Mouse (Mus musculus) CH12.LX (cell line): Measurements from ENCODE around the gene Tepsin. TPM values are rescaled to one million over a fixed set of nuclear protein-coding genes. Genes with fewer than 3 reads are reported as not detected.

Source experiments
- DNase-seq: peaks from one replicate; pipeline ENCODE4 v3.0.0-alpha.2; 2013; ENCODE audit errors: extremely low read depth
- H3K27ac ChIP-seq: 2 replicates; pipeline ENCODE4 v1.5.1; 2012; ENCODE audit warnings: low read depth, mild to moderate bottlenecking, control low read depth, moderate library complexity; ENCODE audit not compliant: insufficient read depth
- H3K27me3 ChIP-seq: replicated peaks from 2 replicates; pipeline ENCODE3; 2012; ENCODE audit warnings: inconsistent platforms
- H3K36me3 ChIP-seq, 2 experiments: replicated peaks in 1 of 2; 2 replicates each; pipeline versions ENCODE3 to v1.6.1; 2012; ENCODE audit warnings: inconsistent platforms in 1 of 2, low read length in 1 of 2, mild to moderate bottlenecking in 1 of 2, mixed read lengths in 1 of 2, moderate library complexity in 1 of 2; ENCODE audit not compliant: control insufficient read depth in 1 of 2, insufficient read depth in 1 of 2
- H3K4me1 ChIP-seq, 2 experiments: 2 replicates each; pipeline ENCODE4 v1.6.1; 2012; ENCODE audit warnings: inconsistent platforms in 1 of 2, moderate library complexity in 1 of 2; ENCODE audit not compliant: insufficient read depth in 2 of 2, control insufficient read depth in 1 of 2
- H3K4me2 ChIP-seq: 2 replicates; pipeline ENCODE4 v1.6.1; 2012; ENCODE audit warnings: low read depth, mild to moderate bottlenecking, control low read depth; ENCODE audit not compliant: poor library complexity, insufficient read depth, severe bottlenecking
- H3K4me3 ChIP-seq, 3 experiments: fragments of 150-350 bp in 1 of 3; sonication (generic) in 1 of 3; replicated peaks in 1 of 3; 2 replicates each; pipeline versions ENCODE3 to v1.5.1; 2011 to 2012; ENCODE audit warnings: low read depth in 2 of 3, low read length in 2 of 3, mild to moderate bottlenecking in 2 of 3, moderate library complexity in 2 of 3, control low read depth in 1 of 3, improper control_type of control experiment in 1 of 3, inconsistent platforms in 1 of 3, mixed read lengths in 1 of 3; ENCODE audit not compliant: poor library complexity in 1 of 3
- H3K79me2 ChIP-seq: replicated peaks from 2 replicates; pipeline ENCODE4 v1.6.1; 2012; ENCODE audit warnings: mild to moderate bottlenecking, moderate library complexity; ENCODE audit not compliant: control insufficient read depth, poor library complexity, insufficient read depth, severe bottlenecking; ENCODE audit errors: extremely low read depth
- H3K9ac ChIP-seq: 2 replicates; pipeline ENCODE4 v1.6.1; 2012; ENCODE audit warnings: low read depth, mild to moderate bottlenecking, control low read depth, moderate library complexity; ENCODE audit not compliant: insufficient read depth
- H3K9me3 ChIP-seq: replicated peaks from 2 replicates; pipeline ENCODE3; 2012; ENCODE audit warnings: low read length, inconsistent platforms, mixed read lengths
- CHD1 ChIP-seq: IDR thresholded peaks from 2 replicates; pipeline ENCODE4 v1.6.1; 2012; ENCODE audit warnings: low read depth, low read length, improper control_type of control experiment, inconsistent platforms
- CHD2 ChIP-seq: IDR thresholded peaks from 2 replicates; pipeline ENCODE4 v1.6.1; 2011; ENCODE audit warnings: low read length, improper control_type of control experiment
- ELF1 ChIP-seq: IDR thresholded peaks from 2 replicates; pipeline ENCODE4 v1.6.1; 2014; ENCODE audit warnings: low read depth, mild to moderate bottlenecking, inconsistent platforms, low read length, improper control_type of control experiment
- GABPA ChIP-seq: IDR thresholded peaks from 2 replicates; pipeline ENCODE4 v1.6.1; 2012; ENCODE audit warnings: low read depth, low read length, improper control_type of control experiment, inconsistent platforms; ENCODE audit not compliant: insufficient replicate concordance
- HCFC1 ChIP-seq: IDR thresholded peaks from 2 replicates; pipeline ENCODE4 v1.6.1; 2012; ENCODE audit warnings: low read depth, mild to moderate bottlenecking, inconsistent platforms, low read length, improper control_type of control experiment
- IRF4 ChIP-seq: IDR thresholded peaks from 2 replicates; pipeline ENCODE4 v1.6.1; 2014; ENCODE audit warnings: low read depth, mild to moderate bottlenecking, inconsistent platforms, low read length, improper control_type of control experiment
- JUND ChIP-seq: conservative IDR thresholded peaks from 2 replicates; pipeline ENCODE4 v1.6.1; 2011; ENCODE audit warnings: low read depth, low read length, improper control_type of control experiment
- KAT2A ChIP-seq: IDR thresholded peaks from 2 replicates; pipeline ENCODE4 v1.6.1; 2012; ENCODE audit warnings: low read length, improper control_type of control experiment, inconsistent platforms; ENCODE audit not compliant: insufficient replicate concordance
- MAX ChIP-seq: IDR thresholded peaks from 2 replicates; pipeline ENCODE4 v1.6.1; 2011; ENCODE audit warnings: low read length, improper control_type of control experiment
- MEF2A ChIP-seq: IDR thresholded peaks from 2 replicates; pipeline ENCODE4 v1.6.1; 2014; ENCODE audit warnings: low read depth, mild to moderate bottlenecking, inconsistent platforms, low read length, improper control_type of control experiment, borderline replicate concordance
- MXI1 ChIP-seq: IDR thresholded peaks from 2 replicates; pipeline ENCODE4 v1.6.1; 2011; ENCODE audit warnings: mild to moderate bottlenecking, low read depth, low read length, improper control_type of control experiment
- MYC ChIP-seq: IDR thresholded peaks from 2 replicates; pipeline ENCODE4 v1.6.1; 2011; ENCODE audit warnings: low read depth, mild to moderate bottlenecking, improper control_type of control experiment, low read length
- NELFE ChIP-seq: IDR thresholded peaks from 2 replicates; pipeline ENCODE4 v1.6.1; 2011; ENCODE audit warnings: low read depth, low read length, improper control_type of control experiment
- NRF1 ChIP-seq: IDR thresholded peaks from 2 replicates; pipeline ENCODE4 v1.6.1; 2014; ENCODE audit warnings: low read depth, mild to moderate bottlenecking, inconsistent platforms, low read length, improper control_type of control experiment, moderate library complexity
- POLR2A ChIP-seq: IDR thresholded peaks from 2 replicates; pipeline ENCODE4 v1.6.1; 2011; ENCODE audit warnings: low read depth, mild to moderate bottlenecking, improper control_type of control experiment, low read length
- POLR2AphosphoS2 ChIP-seq: IDR thresholded peaks from 2 replicates; pipeline ENCODE4 v1.6.1; 2011; ENCODE audit warnings: low read depth, low read length, improper control_type of control experiment
- RAD21 ChIP-seq: IDR thresholded peaks from 2 replicates; pipeline ENCODE4 v1.6.1; 2011; ENCODE audit warnings: low read depth, mild to moderate bottlenecking, low read length, improper control_type of control experiment, moderate library complexity
- SIN3A ChIP-seq: IDR thresholded peaks from 2 replicates; pipeline ENCODE4 v1.6.1; 2012; ENCODE audit warnings: low read length, improper control_type of control experiment, inconsistent platforms
- TBP ChIP-seq: conservative IDR thresholded peaks from 2 replicates; pipeline ENCODE4 v1.6.1; 2011; ENCODE audit warnings: low read depth, low read length, improper control_type of control experiment
- TCF12 ChIP-seq: IDR thresholded peaks from 2 replicates; pipeline ENCODE4 v1.6.1; 2014; ENCODE audit warnings: low read depth, mild to moderate bottlenecking, inconsistent platforms, low read length, improper control_type of control experiment
- ZMIZ1 ChIP-seq: IDR thresholded peaks from 2 replicates; pipeline ENCODE4 v1.6.1; 2012; ENCODE audit warnings: low read depth, mild to moderate bottlenecking, inconsistent platforms, low read length, improper control_type of control experiment
- dilution Hi-C: fragments of 300-500 bp; cut with MboI; formaldehyde crosslinking; loops from 2 replicates; pipeline ENCODE4 v1.14.3; 2020; ENCODE audit warnings: low sequenced_read_pairs; ENCODE audit not compliant: extremely low pct_unique_long_range_greater_than_20kb, extremely low pct_ligation_motif_present
- in situ Hi-C: fragments of 300-500 bp; cut with MboI; formaldehyde crosslinking; loops from 3 replicates; pipeline ENCODE4 v1.14.3; 2019; ENCODE audit warnings: low sequenced_read_pairs, low pct_ligation_motif_present, low pct_unique_long_range_greater_than_20kb, mixed read lengths
- polyA plus RNA-seq: library from polyadenylated mRNA; unstranded; fragments of >175 nt; gene quantifications from 2 replicates; pipeline ENCODE4 v1.2.1, GENCODE M21; 2012; ENCODE audit warnings: low read depth; ENCODE audit not compliant: insufficient read length
- total RNA-seq, 2 experiments: library from RNA; depleted of rRNA; stranded (reverse); fragments of 300-350 nt in 1 of 2; fragments of >200 nt in 1 of 2; gene quantifications; 2 replicates each; pipeline ENCODE4 v1.2.3; 2012 to 2014

Gene Tepsin
- 22.1 and 22.3 TPM in 2 replicates for total RNA-seq (2012; rRNA removed)
- total RNA-seq (2014; rRNA removed): 13.7 and 14.5 TPM in 2 replicates
- 13.0 and 14.2 TPM in 2 replicates for polyA plus RNA-seq

DNA sequence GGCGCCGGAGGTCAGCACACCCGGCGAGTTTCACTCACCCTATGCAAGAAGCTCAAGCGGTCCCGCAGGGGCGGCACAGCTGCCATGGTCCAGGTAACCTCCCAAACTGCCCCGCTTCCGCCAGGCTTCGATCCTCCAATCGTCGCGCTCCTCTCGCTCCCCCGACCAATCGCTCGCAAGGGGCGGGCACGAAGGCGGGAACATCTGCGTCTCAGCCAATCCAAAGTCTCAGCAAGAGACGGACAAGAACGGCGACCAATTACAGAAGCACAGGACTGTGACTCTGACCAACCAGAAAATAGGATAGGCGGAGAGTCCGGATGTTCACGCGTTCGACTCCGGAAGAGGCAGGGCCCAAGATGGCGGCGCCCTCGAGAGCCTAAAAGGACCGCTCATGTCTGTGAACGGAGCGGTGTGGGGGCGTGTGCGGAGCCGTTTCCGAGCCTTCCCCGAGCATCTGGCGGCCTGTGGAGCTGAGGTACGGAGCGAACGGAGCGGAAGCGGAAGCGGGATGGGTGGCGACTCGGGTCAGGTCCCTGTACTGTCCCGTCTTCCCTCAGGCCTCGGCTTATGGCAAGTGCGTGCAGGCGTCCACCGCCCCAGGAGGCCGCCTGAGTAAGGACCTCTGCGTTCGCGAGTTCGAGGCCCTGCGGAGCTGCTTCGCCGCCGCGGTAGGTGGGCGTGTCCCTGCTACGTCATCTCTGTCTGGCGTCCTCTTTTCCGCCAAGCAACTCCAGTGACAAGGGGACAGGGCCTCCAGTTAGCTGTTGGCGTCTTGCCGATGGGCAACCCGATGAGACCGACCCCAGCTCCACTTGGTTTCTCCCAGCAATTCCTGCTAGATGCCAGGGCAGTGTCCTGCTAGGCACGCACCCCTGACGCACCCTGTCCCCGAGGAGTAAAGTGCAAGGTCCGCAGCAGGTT, at the start of gene Tepsin, which contains the start of gene Ndufaf8:
Gene Tepsin, minus strand, starts transcription at position 144 of the 924 bp plus-strand sequence.
Gene Ndufaf8, plus strand, starts transcription at position 341 of the 924 bp plus-strand sequence.
- H3K9me3 ChIP-seq: no peaks in the 10 kb centered on the region
- peak within 1 kb of the TSS; percentile 95 for H3K9ac ChIP-seq
- in situ Hi-C loops (loop anchor here (5.0 to 10.0 kb wide), 2 partner anchors 72 to 184 kb away; partner anchors contain the start of gene Chmp6), dilution Hi-C loops (no loop called here)
- peak within 1 kb of the TSS; percentile 75 to 100 (median 83) for H3K4me3 ChIP-seq
- no peaks in the 10 kb centered on the region; the same call in 1 of the 2 replicates for H3K79me2 ChIP-seq
- H3K4me1 ChIP-seq: peaks cover 8 to 36% of the 10 kb centered on the region in 2 experiments
- peaks cover 37 to 57% of the 10 kb centered on the region in 2 experiments for H3K36me3 ChIP-seq
- H3K4me2 ChIP-seq: peak within 1 kb of the TSS; percentile 83
- H3K27ac ChIP-seq: peak within 1 kb of the TSS; percentile 93
- peak; percentile 99 for DNase-seq
- peak; percentile 53; the same call in 1 of the 2 replicates for TF ChIP-seq ZMIZ1
- TF ChIP-seq TBP: 0 out of 2 replicates have a peak, but pooled peaks have one; percentile 5
- TF ChIP-seq MYC: peak; percentile 83; the same call in 1 of the 2 replicates
- peak; percentile 73 for TF ChIP-seq NRF1
- no peak for TF ChIP-seq RAD21
- TF ChIP-seq SIN3A: peak; percentile 87
- TF ChIP-seq POLR2AphosphoS2: no peak
- TF ChIP-seq POLR2A: peak; percentile 77
- peak; percentile 97 for TF ChIP-seq KAT2A
- peak; percentile 84 for TF ChIP-seq NELFE
- peak; percentile 82; the same call in 1 of the 2 replicates for TF ChIP-seq TCF12
- TF ChIP-seq ELF1: peak; percentile 98
- no peak for TF ChIP-seq JUND
- TF ChIP-seq MAX: peak; percentile 81; the same call in 1 of the 2 replicates
- TF ChIP-seq MXI1: peak; percentile 93
- peak; percentile 93 for TF ChIP-seq HCFC1
- TF ChIP-seq IRF4: no peak
- TF ChIP-seq CHD2: peak; percentile 99
- peak; percentile 53; the same call in 1 of the 2 replicates for TF ChIP-seq MEF2A
- no peak for TF ChIP-seq CHD1
- peak; percentile 20; the same call in 1 of the 2 replicates for TF ChIP-seq GABPA
- H3K27me3 ChIP-seq: no peaks in the 10 kb centered on the region
